Mouse (Mus musculus) embryonic fibroblast, embryonic 13.5 days (primary cell): ENCODE measurements at regions not wholly inside any gene's neighbourhood (a gene's known extent, or its start where the extent isn't known, plus 50 kb on each side); places are given as distances from the start of the nearest gene placed in this dataset.
A peak's percentile ranks its signal among the peaks of the same experiment; 100 is the strongest.
"Not testable (repeated sequence)": the region's sequence is repeated elsewhere in the genome, so short reads cannot be mapped to it uniquely, and the experiment has no call there.

Experiments
- H3K27ac ChIP-seq: 2 replicates; pipeline ENCODE4 v1.5.1; 2012; ENCODE audit warnings: low read length, control low read depth, inconsistent platforms; ENCODE audit not compliant: insufficient read depth
- H3K4me1 ChIP-seq: 2 replicates; pipeline ENCODE4 v1.6.1; 2011; ENCODE audit warnings: low read length; ENCODE audit not compliant: control insufficient read depth, insufficient read depth
- H3K4me3 ChIP-seq: 2 replicates; pipeline ENCODE4 v1.5.1; 2011; ENCODE audit warnings: mild to moderate bottlenecking, control low read depth, low read length; ENCODE audit not compliant: insufficient read depth
- CTCF ChIP-seq: IDR thresholded peaks from 2 replicates; pipeline ENCODE4 v1.5.1; 2011; ENCODE audit warnings: mild to moderate bottlenecking, control low read depth, low read length, moderate library complexity, borderline replicate concordance; ENCODE audit not compliant: insufficient read depth
- POLR2A ChIP-seq: IDR thresholded peaks from 2 replicates; pipeline ENCODE4 v1.6.1; 2011; ENCODE audit warnings: low read depth, mild to moderate bottlenecking, control low read depth, low read length, moderate library complexity

DNA sequence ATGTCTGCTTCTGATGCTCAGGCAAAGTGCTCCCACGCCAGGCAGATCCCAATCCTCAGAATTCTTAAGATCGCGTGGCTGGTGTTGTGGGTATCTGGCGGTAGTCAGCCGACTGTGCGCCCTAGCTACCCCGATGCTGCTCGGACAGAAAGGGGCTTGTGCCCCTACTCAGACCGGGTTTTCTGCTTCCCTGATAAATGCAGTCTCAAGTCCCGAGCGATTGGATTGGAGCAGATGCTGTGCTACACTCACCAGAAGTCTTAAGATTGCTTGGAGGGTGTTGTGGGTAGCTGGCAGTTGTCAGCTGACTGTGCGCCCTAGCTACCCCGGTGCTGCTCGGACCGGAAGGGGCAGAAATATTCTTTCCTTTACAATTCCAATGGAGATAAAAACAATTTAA is 99.3 kb downstream of the Gm7489 start:
- H3K4me3 ChIP-seq, H3K4me1 ChIP-seq, H3K27ac ChIP-seq: not testable (repeated sequence)

DNA sequence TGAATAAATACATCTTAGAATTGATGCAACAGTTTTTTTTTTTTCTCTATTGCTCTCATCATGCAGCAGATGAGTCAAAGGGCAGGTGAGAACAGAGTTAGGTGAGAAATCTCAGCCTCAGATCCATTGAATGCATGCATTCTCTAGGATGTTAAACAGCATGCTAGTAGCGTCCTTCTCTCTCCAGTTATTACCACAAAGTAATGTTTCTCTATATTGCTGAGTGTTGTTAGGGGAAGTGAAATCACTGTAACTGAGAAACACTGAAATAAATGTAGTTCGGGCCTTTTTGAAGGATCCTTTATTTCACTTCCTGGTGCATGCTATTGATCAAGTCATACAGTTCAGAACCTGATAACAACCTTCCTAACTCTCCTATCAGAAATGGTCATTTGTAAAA is 105.2 kb downstream of the Gm7489 start:
- Histone ChIP-seq H3K27ac (no peak overlapping the region), H3K4me3 (no peak overlapping the region), H3K4me1 (no peaks in the 10 kb centered on the region)
- TF ChIP-seq CTCF (no peak), POLR2A (no peak)

DNA sequence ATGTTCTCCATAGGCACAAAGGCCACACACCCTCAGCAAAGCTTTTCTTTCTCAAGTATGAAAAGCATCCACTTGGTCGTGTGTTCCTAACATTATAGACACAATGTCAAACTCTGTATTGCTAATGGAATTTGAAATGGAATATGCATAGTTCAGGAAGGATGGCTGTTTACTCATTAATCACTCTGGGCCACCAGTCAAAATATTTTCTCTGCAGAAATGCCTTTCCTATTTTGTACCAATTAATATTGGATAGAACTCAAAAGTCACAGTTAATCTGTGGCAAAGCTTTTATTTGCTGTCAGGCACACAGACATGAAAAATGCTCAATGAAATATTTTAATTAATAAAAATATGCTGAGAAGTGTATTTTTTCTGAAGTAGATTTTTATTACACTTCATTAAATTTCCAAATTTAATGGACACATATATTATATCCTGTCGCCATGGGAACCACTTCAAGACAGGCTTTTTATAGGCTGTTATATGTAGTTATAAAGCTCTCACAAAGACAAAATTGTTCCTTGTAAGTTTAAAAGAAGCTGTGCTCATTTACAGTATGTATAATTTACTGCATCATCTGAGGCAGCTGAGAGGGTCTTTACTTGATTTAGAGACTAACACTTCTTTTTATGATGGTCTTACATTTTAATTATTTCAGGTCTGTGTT is 110.6 kb downstream of the Gm7489 start:
- TF ChIP-seq CTCF = no peak
- TF ChIP-seq POLR2A = no peak
- no peaks in the 10 kb centered on the region for H3K4me1 ChIP-seq
- H3K4me3 ChIP-seq = no peak overlapping the region
- H3K27ac ChIP-seq = no peak overlapping the region

DNA sequence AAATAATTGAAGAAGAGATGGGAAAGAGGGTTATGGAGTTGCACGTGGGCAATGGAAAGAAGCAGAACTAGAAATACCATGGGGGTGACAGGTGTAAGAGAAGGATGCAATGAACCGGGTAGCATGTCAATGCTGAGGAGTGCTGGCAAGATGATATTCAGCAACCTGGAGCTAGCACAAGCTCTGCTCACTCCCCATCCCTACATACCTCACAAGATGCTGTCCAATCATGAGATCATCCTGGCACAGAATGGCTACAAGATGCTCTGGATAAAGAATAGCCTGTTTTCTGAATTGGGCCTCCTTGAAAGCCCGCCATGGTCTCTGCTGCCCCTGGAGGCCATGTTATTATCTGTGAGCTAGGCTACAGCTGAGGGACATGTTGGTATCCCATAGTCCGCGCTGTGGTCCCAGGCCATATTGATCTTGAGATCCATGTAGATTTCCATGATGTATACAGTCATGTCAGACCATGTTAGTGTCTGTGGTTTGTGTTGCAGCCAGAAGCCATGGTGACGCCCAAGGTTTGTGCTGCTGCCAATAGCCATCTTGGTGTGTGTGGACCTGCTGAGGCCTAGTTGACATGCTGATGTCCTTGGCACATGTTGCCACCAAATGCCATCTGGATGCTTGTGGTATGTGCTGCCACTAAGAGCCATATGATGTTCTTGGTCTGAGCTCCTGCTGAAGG is 114.0 kb downstream of the Gm7489 start:
- TF ChIP-seq POLR2A = no peak
- no peak for TF ChIP-seq CTCF
- Histone ChIP-seq H3K27ac (no peak overlapping the region), H3K4me3 (no peak overlapping the region), H3K4me1 (no peaks in the 10 kb centered on the region)

DNA sequence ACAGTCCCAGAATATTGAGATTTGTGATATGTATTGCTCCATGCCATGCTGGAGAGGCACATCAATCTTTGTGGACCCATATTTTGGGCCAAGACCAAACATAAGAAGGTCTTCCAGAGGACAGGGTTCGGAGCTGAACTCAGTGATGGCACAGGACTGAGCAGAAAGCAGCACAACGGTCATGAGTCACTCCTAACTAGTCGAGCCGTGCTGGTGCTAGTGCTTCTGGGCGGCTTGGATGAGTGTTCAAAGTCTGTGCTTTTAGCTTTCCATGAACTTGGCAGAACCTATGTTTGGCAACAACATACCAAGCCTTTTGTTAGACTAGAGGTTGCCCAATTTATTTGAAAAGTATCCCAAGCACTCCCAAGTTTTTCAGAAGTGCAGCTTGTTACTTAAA is 149.1 kb downstream of the Gm7489 start:
- TF ChIP-seq CTCF = no peak
- no peak for TF ChIP-seq POLR2A
- Histone ChIP-seq H3K4me1 (no peaks in the 10 kb centered on the region), H3K27ac (no peak overlapping the region), H3K4me3 (no peak overlapping the region)

DNA sequence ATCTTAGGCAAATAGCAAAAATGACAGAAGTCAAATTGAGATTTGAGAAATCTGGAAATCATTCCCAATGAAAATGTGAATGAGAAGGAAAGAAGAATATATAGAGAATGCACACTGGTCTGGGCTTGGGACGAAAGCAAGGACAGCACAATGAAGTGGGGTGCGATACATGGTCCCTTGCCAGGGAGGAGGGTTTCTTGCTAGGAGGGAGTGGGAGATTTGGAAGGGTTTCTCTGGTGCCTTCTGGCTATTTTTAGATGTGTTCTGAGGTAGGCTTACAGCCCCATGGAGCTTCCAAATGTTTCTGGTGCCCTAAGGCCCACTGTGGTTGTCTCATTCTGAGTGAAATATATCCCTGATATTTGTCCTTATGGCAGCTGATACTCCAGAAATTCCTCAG is 166.0 kb downstream of the Gm7489 start:
- Histone ChIP-seq H3K27ac (no peak overlapping the region), H3K4me3 (no peak overlapping the region), H3K4me1 (no peaks in the 10 kb centered on the region)
- TF ChIP-seq CTCF (no peak), POLR2A (no peak)

DNA sequence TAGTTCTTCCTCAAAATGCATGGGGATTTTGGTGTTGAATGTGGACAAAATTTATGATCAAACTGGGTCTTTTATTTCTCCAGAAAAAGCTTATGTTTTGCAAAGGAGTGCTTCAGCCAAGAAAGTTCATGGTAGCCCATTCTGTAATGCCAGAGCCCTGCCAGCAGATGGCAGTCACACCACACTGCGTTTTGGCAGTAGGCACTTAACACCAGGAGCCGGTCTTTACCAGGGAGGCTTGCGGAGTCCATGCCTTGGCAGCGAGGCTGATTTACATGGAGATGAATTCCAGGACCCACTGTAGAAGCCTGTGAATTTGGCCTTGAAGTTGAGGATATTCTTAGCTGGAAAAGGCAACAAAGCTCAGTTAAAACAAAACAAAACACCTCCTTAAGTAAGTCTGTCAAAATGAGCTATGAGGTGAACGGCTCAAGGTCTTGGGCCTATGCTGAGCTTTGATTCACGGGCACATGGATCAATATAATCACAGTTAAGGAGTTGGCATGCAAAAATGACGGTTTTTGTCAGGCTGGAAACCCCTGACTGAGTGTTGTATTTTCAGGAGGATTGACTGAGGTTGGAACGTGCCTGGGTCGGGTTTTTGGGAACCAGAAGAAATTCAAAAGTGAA is 185.4 kb downstream of the Gm7489 start:
- TF ChIP-seq POLR2A = no peak
- peak; percentile 99 for TF ChIP-seq CTCF
- Histone ChIP-seq H3K4me3 (no peak overlapping the region), H3K27ac (no peak overlapping the region)

DNA sequence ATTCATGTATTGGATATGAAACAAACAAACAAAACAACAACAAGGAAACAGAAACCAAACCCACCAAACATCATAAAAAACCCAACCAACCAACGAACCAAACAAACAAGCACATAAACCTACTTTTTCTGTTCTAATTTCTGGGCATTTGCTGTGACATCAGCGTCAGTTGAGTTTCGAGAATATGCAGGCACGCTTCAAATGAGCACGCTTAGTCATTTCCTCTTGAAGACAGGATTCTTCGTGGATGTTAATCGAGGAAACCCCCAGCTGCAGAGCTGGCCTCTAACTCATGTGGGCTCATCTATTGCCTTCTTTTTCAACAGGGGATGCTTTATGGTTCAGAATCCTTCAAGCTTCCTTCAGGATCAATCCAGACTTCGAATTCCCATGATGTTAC is 187.0 kb downstream of the Gm7489 start:
- TF ChIP-seq POLR2A (no peak), CTCF (no peak)
- no peak overlapping the region for H3K4me3 ChIP-seq
- H3K4me1 ChIP-seq = peaks cover 2% of the 10 kb centered on the region; the same call in 1 of the 2 replicates
- no peak overlapping the region; the same call in 1 of the 2 replicates for H3K27ac ChIP-seq

More for the DNA sequence above, 185.4 kb downstream of the Gm7489 start:
- peaks cover 2% of the 10 kb centered on the region; the same call in 1 of the 2 replicates for H3K4me1 ChIP-seq

DNA sequence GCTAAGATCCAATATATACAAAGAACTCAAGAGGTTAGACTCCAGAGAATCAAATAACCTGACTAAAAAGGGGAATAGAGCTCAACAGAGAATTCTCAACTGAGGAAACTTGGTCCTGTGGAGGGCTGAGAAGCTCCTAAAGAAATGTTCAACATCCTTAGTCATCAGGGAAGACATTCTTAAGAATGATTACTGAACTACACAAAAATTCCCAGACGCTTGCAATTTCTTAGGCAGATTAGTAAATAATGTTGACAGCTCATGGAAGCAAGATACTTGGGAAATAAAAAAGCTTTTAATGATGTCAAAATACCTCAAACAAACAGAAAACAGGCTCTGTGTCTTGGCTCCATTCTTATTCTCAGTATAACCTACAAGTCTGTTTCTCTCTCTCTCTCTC is 206.6 kb downstream of the Gm7489 start:
- TF ChIP-seq POLR2A (no peak), CTCF (no peak)
- Histone ChIP-seq H3K4me1 (peaks cover 9% of the 10 kb centered on the region), H3K27ac (peak overlapping the region; percentile 73), H3K4me3 (no peak overlapping the region)

DNA sequence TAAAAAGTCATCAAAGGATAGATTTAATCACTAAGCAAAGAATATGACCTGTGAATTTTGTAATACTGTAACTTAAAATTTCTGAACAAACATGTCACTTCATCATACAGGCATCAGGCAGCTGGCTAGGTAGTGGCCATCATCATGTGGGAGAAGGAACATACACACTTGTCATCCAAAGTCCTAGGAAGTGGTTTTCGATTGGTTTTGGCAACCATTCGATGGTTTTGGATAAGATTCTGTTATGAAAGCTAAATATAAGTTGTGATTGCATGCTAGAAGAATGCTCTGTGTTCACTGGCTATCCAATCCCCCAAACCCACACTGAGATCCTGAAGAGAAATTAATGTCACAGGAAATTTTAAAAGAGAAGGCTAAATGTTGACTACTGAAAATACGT is 207.7 kb downstream of the Gm7489 start:
- Histone ChIP-seq H3K4me1 (peaks cover 9% of the 10 kb centered on the region), H3K27ac (peak overlapping the region; percentile 73), H3K4me3 (no peak overlapping the region)
- TF ChIP-seq CTCF (no peak), POLR2A (no peak)
